Mouse (Mus musculus): ENCODE data around the gene Tmem54. TPM values are rescaled to one million over a fixed set of nuclear protein-coding genes. Genes with fewer than 3 reads are reported as not detected.

Gene Tmem54
- polyA plus RNA-seq, 1 experiment, result 5.5 TPM

DNA sequence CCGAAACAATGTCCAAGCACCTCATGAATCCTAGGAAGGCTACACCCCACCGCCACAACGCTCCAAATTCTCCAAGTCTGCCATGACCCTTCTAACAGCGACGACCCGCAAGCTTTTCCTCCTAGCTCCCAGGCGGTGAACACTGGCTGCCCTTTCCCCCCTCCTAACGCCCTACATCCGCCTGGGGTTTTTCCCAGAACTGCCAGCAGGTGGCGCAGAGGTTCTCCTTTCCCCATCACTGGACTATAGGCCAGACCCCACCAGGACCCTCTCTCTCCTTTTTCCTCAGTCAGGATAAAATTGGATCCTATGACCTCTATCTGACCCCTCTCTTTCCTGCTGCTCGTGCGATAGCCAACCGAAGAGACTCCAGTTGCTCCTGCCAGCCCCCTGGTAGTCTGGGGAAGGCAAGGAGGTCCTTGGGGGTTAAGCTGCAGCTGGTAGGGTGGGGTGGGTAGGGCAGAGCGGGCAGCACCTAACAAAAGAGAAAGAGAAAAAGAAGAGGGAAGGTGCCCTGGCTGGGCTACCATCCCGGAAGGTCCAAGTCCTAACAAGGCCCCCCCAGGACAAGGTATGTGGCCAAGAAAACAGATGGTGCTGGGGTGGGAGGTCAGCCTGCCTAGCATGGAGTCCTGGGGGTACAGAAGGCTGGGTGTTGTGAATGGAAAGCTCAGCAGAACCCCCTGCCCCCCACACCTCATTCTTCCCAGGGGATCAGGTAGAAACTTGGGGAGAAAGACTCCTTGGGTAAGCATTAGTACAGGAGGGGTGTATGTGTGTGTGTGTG is 29.6 kb downstream of the Tmem54 start:
- Histone ChIP-seq H3K36me3 (ENCODE audit: control insufficient read depth, insufficient read depth, low read length) (no peaks in the 10 kb centered on the region), H3K4me3 (ENCODE audit: control insufficient read depth, insufficient read depth, low read length) (no peak overlapping the region), H3K4me1 (replicated peaks; ENCODE audit: control insufficient read depth, insufficient read depth, low read length) (peaks cover 15% of the 10 kb centered on the region), H3K27me3 (ENCODE audit: control insufficient read depth, insufficient read depth, low read length) (peaks cover 16% of the 10 kb centered on the region), H3K27ac (ENCODE audit: control insufficient read depth, insufficient read depth, low read length) (no peak overlapping the region)
- DNase-seq, result peak; percentile 73
- 15% methylated on average over 15 of the region's 15 CpGs for WGBS
- TF ChIP-seq POLR2A (IDR thresholded peaks at IDR 0.05; ENCODE audit: control insufficient read depth, extremely low read depth, insufficient read depth, low read length, poor library complexity) (no peak), CTCF (IDR thresholded peaks at IDR 0.05; ENCODE audit: borderline replicate concordance, control insufficient read depth, extremely low read depth, insufficient read depth, low read length, poor library complexity) (peak; percentile 83; the same call in 1 of the 2 replicates)

DNA sequence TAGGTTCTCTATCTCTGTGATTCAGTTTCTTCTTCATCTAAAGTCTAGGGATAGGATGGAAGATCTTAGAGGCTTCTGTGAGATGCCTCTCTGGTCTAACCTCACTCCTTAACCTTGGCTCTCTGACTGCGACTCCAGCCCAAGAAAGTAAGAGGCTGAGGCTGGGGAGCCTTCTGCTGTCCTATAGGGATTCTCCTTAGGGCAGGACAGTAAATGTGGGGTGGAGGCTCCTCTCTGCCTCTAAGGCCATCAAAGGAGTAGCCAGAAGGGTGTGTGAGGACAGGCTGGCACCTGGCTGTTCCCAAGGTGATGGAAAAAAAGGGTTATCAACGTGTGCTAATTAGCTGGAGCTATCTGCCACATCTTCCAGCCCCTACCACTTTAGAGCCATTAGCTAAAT is 30.3 kb downstream of the Tmem54 start:
- 68% methylated on average over 2 of the region's 2 CpGs for WGBS
- peaks cover 16% of the 10 kb centered on the region for H3K27me3 ChIP-seq (ENCODE audit: control insufficient read depth, insufficient read depth, low read length)
- H3K4me1 ChIP-seq (replicated peaks; ENCODE audit: control insufficient read depth, insufficient read depth, low read length), result peaks cover 10% of the 10 kb centered on the region
- H3K27ac ChIP-seq (ENCODE audit: control insufficient read depth, insufficient read depth, low read length), result no peak overlapping the region
- no peak for DNase-seq
- no peaks in the 10 kb centered on the region for H3K36me3 ChIP-seq (ENCODE audit: control insufficient read depth, insufficient read depth, low read length)
- TF ChIP-seq POLR2A (IDR thresholded peaks at IDR 0.05; ENCODE audit: control insufficient read depth, extremely low read depth, insufficient read depth, low read length, poor library complexity), result no peak
- TF ChIP-seq CTCF (IDR thresholded peaks at IDR 0.05; ENCODE audit: borderline replicate concordance, control insufficient read depth, extremely low read depth, insufficient read depth, low read length, poor library complexity), result no peak
- no peak overlapping the region for H3K4me3 ChIP-seq (ENCODE audit: control insufficient read depth, insufficient read depth, low read length)

DNA sequence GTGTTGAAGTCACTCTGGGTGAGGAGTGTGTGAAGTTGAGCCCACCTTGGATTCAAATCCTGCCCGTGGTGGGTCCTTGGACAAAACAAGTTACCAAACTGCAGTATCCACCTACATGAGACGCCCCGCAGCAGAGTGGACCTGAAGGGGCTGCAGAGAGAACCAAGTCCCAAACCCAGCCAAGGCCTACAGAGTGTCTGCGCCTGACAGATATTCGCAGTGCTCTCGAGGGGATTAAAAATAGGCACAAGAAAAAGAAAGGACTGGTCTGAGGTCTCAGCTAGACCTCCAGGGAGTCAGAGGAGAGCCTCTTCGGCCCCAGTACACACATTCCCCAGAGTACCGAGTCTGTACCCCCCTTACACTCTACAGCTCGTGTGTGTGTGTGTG is 30.8 kb downstream of the Tmem54 start:
- Histone ChIP-seq H3K4me3 (ENCODE audit: control insufficient read depth, insufficient read depth, low read length) (no peak overlapping the region), H3K36me3 (ENCODE audit: control insufficient read depth, insufficient read depth, low read length) (no peaks in the 10 kb centered on the region), H3K27ac (ENCODE audit: control insufficient read depth, insufficient read depth, low read length) (no peak overlapping the region), H3K27me3 (ENCODE audit: control insufficient read depth, insufficient read depth, low read length) (peaks cover 16% of the 10 kb centered on the region), H3K4me1 (replicated peaks; ENCODE audit: control insufficient read depth, insufficient read depth, low read length) (peaks cover 5% of the 10 kb centered on the region)
- 50% methylated on average over 9 of the region's 9 CpGs for WGBS
- TF ChIP-seq POLR2A (IDR thresholded peaks at IDR 0.05; ENCODE audit: control insufficient read depth, extremely low read depth, insufficient read depth, low read length, poor library complexity) (no peak), CTCF (IDR thresholded peaks at IDR 0.05; ENCODE audit: borderline replicate concordance, control insufficient read depth, extremely low read depth, insufficient read depth, low read length, poor library complexity) (no peak)
- no peak for DNase-seq

DNA sequence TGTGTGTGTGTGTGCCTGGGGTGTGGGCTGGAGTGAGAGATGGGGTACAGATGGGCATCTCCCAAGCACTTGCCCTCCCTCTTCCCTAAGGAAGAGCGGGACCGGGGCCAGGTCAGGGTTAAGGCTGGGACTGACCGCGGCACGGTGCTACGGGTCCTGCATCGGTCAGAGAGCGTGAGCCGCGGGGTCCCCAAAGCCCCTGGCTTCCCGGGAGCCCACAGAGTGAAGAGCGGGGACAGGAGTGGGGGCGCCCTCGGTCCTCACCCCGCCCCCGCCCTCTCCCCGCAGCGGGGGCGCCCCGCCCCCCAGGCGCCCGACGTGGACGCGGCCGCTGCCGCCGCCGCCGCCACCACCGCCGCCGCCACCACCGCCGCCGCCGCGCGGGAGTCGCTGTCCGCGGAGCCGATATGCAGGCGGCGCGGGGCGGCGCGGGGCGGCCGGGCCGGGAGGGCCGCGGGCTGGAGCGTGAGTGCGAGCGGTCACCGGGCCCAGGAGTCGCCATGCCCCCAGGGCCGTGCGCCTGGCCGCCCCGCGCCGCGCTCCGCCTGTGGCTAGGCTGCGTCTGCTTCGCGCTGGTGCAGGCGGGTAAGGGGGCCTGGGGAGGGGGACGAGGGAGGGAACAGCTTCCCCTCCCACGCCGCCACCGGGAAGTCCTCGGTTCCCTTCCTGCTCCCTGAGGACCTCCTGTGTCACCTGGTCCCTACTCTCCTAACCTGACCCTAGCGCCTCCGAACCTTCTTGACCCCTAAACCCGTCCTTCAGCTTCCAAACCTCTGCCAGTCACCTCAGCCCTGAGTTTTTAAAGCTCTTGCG is 31.4 kb downstream of the Tmem54 start, which contains the start of gene Fndc5:
Fndc5 (plus strand) TSS at position 421 of the 813 bp plus-strand sequence.
- WGBS, result 7% methylated on average over 74 of the region's 80 CpGs
- Histone ChIP-seq H3K27ac (ENCODE audit: control insufficient read depth, insufficient read depth, low read length) (no peak within 1 kb of the TSS), H3K36me3 (ENCODE audit: control insufficient read depth, insufficient read depth, low read length) (no peaks in the 10 kb centered on the region), H3K4me1 (replicated peaks; ENCODE audit: control insufficient read depth, insufficient read depth, low read length) (peaks cover 3% of the 10 kb centered on the region; the same call in 1 of the 2 replicates), H3K27me3 (ENCODE audit: control insufficient read depth, insufficient read depth, low read length) (peaks cover 16% of the 10 kb centered on the region), H3K4me3 (ENCODE audit: control insufficient read depth, insufficient read depth, low read length) (no peak within 1 kb of the TSS)
- no peak for DNase-seq
- no peak for TF ChIP-seq POLR2A (IDR thresholded peaks at IDR 0.05; ENCODE audit: control insufficient read depth, extremely low read depth, insufficient read depth, low read length, poor library complexity)
- no peak for TF ChIP-seq CTCF (IDR thresholded peaks at IDR 0.05; ENCODE audit: borderline replicate concordance, control insufficient read depth, extremely low read depth, insufficient read depth, low read length, poor library complexity)

DNA sequence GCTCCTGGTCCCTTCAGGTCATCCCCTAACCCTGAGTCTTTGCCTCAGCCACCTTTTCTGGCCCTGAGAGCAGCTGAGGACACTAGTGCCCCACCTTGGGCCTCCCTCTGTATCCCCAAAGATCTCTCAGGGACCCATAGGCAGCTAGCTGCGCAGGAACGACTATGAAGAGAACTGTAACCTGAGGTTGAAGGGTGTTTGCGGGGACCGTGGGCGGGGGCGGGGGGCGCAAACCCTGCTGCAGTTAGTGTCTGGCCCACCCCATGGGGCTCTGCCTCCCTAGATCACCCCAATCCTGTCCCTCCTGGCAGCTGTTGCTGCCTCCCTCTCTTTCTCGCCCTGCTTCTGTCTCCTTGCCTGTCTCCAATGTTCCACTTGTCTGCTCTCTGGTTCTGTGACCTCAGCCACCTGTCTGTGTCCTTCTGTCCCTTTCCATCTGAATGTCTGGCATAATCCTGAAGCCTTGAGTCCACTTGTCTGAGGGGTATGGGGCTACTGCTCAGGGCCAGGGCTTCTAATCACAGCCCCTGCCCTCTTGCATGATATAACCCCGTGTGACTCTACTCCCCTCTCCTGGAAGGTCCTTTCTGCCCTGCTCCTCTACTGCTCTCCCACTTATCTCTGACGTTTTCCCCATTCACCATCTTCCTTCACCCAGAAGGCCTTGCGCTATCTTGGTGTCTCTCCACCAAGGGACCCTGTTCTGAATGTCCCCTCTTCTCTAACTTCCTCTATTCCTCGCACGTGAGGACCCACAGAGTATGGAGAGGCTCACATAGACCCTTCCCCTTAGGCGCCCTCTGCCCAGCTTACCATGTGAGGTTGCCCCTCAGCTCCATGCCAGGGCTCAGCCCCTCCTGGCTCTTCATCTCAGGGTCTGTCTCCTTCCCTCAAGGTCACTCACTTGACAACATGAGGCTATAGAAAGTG is 32.3 kb downstream of the Tmem54 start:
- Histone ChIP-seq H3K4me3 (ENCODE audit: control insufficient read depth, insufficient read depth, low read length) (no peak overlapping the region), H3K27ac (ENCODE audit: control insufficient read depth, insufficient read depth, low read length) (no peak overlapping the region), H3K27me3 (ENCODE audit: control insufficient read depth, insufficient read depth, low read length) (peaks cover 16% of the 10 kb centered on the region), H3K4me1 (replicated peaks; ENCODE audit: control insufficient read depth, insufficient read depth, low read length) (peaks cover 3% of the 10 kb centered on the region; the same call in 1 of the 2 replicates), H3K36me3 (ENCODE audit: control insufficient read depth, insufficient read depth, low read length) (no peaks in the 10 kb centered on the region)
- WGBS, result 72% methylated on average over 14 of the region's 14 CpGs
- no peak for DNase-seq
- no peak for TF ChIP-seq POLR2A (IDR thresholded peaks at IDR 0.05; ENCODE audit: control insufficient read depth, extremely low read depth, insufficient read depth, low read length, poor library complexity)

DNA sequence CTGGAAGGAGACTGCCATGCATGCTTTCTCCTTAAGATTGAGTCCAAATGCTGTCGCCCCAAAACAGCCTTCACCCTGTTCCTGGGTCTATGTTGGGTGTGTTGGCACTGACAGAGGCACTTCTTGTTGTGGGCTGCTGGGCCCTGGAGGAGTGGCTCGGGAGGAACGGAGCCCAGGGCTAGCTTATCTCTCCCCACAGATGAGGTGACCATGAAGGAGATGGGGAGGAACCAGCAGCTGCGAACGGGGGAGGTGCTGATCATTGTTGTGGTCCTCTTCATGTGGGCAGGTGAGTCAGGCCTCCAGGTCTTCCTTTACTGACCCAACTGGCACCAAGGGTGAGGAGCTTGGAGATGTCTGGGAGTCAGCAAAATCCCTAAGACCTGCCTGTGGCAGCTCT is 34.3 kb downstream of the Tmem54 start:
- no peak overlapping the region for H3K27ac ChIP-seq (ENCODE audit: control insufficient read depth, insufficient read depth, low read length)
- TF ChIP-seq CTCF (IDR thresholded peaks at IDR 0.05; ENCODE audit: borderline replicate concordance, control insufficient read depth, extremely low read depth, insufficient read depth, low read length, poor library complexity), result no peak
- TF ChIP-seq POLR2A (IDR thresholded peaks at IDR 0.05; ENCODE audit: control insufficient read depth, extremely low read depth, insufficient read depth, low read length, poor library complexity), result no peak
- WGBS, result 18% methylated on average over 5 of the region's 5 CpGs
- peaks cover 16% of the 10 kb centered on the region for H3K27me3 ChIP-seq (ENCODE audit: control insufficient read depth, insufficient read depth, low read length)
- no peak for DNase-seq
- no peaks in the 10 kb centered on the region for H3K36me3 ChIP-seq (ENCODE audit: control insufficient read depth, insufficient read depth, low read length)
- H3K4me1 ChIP-seq (replicated peaks; ENCODE audit: control insufficient read depth, insufficient read depth, low read length), result peaks cover 5% of the 10 kb centered on the region; the same call in 1 of the 2 replicates
- H3K4me3 ChIP-seq (ENCODE audit: control insufficient read depth, insufficient read depth, low read length), result no peak overlapping the region

All from thymus, adult 2 months (tissue).